Mouse (Mus musculus): ENCODE measurements around the gene Bcs1l. TPM values are rescaled to one million over a fixed set of nuclear protein-coding genes. Genes with fewer than 3 reads are reported as not detected.

Bcs1l gene
- total RNA-seq, 2 experiments from 2014 or later, result 22.9 to 23.7 TPM

DNA sequence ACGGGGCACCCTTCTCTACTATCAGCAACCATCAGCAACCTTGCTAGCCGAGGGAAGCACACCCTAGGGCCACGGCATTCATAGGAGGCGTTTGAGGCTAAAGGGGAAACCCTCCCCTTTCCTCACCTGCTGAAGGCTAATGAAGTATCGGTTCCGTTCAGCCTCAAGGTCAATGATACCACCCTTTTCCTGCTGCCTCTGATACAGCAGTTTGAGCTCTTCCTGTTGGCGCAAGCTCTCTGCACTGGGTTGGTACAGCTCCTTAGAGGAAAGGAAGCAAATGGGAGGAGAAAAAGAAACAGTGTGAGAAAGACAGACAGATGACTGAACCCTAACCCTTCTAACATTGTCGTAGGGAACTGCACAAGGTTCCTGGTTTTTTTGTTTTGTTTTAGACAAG lies 6.3 kb downstream of the Bcs1l start:
- TF ChIP-seq CTCF (IDR thresholded peaks at IDR 0.05), result no peak
- H3K27ac ChIP-seq, result no peak overlapping the region
- intact Hi-C loops (cut with DNase I), result no loop called here
- H3K4me3 ChIP-seq, result no peak overlapping the region
- DNase-seq (ENCODE audit: extremely low spot score in 1 of 2, low spot score in 2 of 2), result no peak

DNA sequence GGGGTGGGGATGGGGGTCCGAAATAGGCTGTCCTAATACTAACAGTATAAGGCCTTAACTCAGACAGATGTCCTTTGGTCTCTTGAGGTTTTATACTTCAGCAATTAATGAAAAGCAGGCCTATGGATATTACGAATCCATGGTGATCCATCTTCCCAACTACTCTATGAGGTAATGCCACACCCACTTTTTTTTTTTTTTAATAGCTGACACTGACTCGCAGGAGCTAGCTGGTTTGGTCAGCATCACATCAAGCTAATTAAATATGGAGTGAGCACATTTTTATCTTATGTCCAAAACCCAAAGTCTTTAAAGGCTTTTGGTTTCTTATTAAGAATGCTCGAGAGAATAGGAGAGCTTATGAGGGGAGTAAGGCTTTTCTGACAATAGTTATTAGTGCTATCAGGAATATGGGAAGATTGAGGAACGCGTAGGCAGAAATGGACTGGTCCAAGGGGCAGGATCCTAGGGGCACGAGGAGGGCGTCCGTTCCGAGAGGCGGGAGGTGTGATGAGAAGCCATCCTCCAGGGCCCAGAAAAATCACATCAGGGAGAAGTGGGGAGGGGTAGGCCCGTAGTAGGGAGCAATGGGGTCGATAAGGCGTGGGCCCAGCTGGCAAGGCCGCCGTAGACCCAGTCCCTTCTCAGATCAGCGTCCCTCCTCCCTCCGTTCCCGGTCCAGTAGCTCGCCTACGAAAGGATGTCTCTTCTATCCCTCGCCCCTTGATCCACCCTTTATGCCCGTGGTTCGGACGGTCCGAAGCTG lies 12.6 kb downstream of the Bcs1l start:
- TF ChIP-seq CTCF (IDR thresholded peaks at IDR 0.05), result no peak
- intact Hi-C loops (cut with DNase I), result loop anchor here (1.0 kb wide), 1 partner anchor 12 kb away; the partner anchor contains the start of genes Bcs1l and Zfp142
- Histone ChIP-seq H3K27ac (peak overlapping the region; percentile 85), H3K4me3 (peak overlapping the region; percentile 77)
- DNase-seq (ENCODE audit: extremely low spot score in 1 of 2, low spot score in 2 of 2), result no peak

DNA sequence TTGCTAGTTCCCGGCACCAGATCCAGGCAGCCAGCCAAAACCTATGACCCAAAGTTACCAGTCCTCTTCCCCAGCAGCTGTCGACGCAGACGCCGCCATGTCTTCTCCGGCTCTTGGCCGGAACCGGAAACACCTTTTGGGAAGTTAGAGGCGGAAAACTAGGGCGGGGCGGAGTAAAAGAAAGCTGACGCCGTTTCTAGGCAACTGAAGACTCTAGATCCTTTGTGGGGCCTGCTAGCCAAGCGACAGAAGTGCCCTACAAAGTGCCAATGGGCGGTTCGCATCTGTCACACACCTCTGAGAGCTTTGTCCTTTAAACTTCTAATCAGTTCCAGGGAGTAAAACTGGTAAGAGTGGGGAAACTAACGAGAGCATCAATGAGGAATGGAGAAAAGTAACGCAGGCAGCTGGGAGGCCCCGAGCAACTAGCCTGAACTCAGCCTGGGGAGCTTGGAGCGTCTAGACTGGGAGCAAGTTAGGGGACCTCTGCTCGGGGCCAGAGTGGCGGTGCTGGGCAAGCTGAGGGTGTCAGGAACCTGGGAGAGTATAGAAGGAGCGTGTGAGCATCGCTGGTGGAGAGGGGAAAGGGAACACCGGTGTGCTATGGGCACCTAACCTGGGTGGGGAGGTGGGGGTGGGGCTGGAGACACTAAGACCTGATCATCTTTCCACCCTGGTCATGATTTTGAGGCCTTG lies 13.3 kb downstream of the Bcs1l start, which contains the start of the genes Rnf25 and Stk36:
Gene Rnf25, minus strand, starts transcription at position 131 of the 696 bp plus-strand sequence.
Gene Stk36, plus strand, starts transcription at position 179 of the 696 bp plus-strand sequence.
- H3K4me3 ChIP-seq, result peak within 1 kb of the TSS; percentile 77
- TF ChIP-seq CTCF (IDR thresholded peaks at IDR 0.05), result no peak
- peak; percentile 84 to 85 for DNase-seq (ENCODE audit: extremely low spot score in 1 of 2, low spot score in 2 of 2)
- intact Hi-C loops (cut with DNase I), result loop anchor here (1.0 kb wide), 1 partner anchor 13 kb away; the partner anchor contains the start of genes Bcs1l and Zfp142
- H3K27ac ChIP-seq, result peak within 1 kb of the TSS; percentile 85

DNA sequence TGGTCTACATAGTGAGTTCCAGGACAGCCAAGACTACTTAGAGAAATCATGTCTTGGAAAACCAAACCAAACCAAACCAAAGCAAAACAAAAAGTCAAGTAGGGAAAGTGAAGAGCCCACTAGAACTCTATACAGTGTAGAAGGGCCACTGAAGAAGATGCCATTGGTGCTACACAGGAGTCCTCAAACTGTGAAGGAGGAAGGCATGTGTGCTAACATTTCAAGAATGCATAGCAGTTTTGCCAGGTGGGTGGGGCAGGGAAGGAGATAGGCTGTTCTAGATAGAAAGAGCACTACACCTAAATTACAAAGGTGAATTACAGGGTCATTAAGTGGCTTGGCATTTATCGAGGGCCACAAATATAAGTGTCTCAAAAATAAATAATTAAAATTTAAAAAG lies 36.1 kb downstream of the Bcs1l start:
- intact Hi-C loops (cut with DNase I), result no loop called here
- H3K27ac ChIP-seq, result no peak overlapping the region
- H3K4me3 ChIP-seq, result no peak overlapping the region
- no peak for TF ChIP-seq CTCF (IDR thresholded peaks at IDR 0.05)
- no peak for DNase-seq (ENCODE audit: extremely low spot score in 1 of 2, low spot score in 2 of 2)

DNA sequence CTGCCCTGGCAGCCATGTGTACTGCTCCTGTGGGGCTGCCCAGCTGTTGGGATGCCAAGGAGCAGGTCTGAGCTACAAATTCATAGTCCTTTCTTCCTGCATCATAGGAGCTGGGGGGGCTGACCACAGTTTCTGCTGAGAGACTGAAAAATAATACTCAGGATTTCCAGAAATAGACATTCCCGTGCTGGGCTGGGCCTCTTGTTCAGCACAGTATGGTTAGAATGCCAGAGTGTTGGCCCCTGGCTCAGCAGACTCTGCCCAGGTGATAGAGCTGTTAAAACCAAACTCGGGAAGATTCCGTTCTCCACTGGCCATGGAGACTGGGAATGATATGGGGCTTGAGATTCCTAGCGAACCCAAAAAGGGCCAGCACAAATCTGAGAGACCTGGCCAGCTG lies 38.0 kb downstream of the Bcs1l start:
- H3K4me3 ChIP-seq, result no peak overlapping the region
- H3K27ac ChIP-seq, result no peak overlapping the region
- DNase-seq (ENCODE audit: extremely low spot score in 1 of 2, low spot score in 2 of 2), result no peak
- intact Hi-C loops (cut with DNase I), result no loop called here
- no peak for TF ChIP-seq CTCF (IDR thresholded peaks at IDR 0.05)

DNA sequence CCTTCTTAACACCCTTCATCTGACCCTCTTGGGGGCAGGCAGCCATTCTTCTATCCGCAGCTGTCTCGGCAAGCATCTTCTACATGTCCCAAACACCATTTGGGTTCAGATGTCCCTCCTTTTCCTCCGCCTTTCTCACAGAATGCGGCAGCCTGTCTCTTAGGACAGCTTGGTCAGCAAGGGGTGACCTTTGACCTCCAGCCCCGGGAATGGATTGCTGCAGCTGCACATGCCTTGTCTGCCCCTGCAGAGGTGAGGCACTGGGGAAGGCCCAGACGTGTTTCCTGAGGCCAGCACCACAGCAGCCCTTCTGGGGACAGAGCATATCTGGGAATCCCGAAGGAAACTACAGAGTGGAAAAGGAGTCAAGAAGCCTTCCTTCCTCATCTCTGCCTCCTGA lies 39.9 kb downstream of the Bcs1l start:
- intact Hi-C loops (cut with DNase I), result no loop called here
- no peak for TF ChIP-seq CTCF (IDR thresholded peaks at IDR 0.05)
- H3K4me3 ChIP-seq, result no peak overlapping the region

DNA sequence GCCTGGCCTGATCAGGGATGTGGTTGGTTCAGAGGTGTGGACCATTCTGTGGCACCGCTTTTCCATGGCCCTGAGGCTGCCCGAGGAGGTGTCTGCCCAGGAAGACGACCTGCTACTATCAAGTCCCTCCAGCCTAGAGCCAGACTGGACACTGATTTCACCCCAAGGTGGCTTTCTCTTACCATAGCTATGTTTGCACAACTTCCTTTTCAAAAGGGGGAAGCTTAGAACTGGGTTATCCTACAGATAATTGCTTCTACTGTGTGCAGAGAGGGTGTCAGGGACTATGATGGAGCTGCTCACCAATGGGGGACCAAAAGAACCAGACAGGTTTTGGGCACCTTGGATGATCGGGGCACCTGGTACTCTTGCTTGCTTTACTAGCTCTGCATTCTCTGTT lies 44.6 kb downstream of the Bcs1l start:
- intact Hi-C loops (cut with DNase I), result no loop called here
- Histone ChIP-seq H3K27ac (no peak overlapping the region), H3K4me3 (no peak overlapping the region)
- TF ChIP-seq CTCF (IDR thresholded peaks at IDR 0.05), result no peak
- no peak for DNase-seq (ENCODE audit: extremely low spot score in 1 of 2, low spot score in 2 of 2)

More for the DNA sequence above, 39.9 kb downstream of the Bcs1l start:
- no peak overlapping the region for H3K27ac ChIP-seq
- no peak for DNase-seq (ENCODE audit: extremely low spot score in 1 of 2, low spot score in 2 of 2)

Small RNA genes within 50 kb of the gene (microRNA-seq; reads per million reads assigned to microRNA genes)
- 0 reads per million in 2 experiments for gene Gm25035

Other genes with a start within 250 kb of the Bcs1l start
- 1 to 10 TPM in 1 of 2 experiments, under 1 TPM in 1; 0.54 to 1.9 TPM for gene Catip, start 226.2 kb upstream of the Bcs1l start, total RNA-seq (2021)
- gene Slc11a1, start 213.1 kb upstream of the Bcs1l start, total RNA-seq (2021), result 1 to 10 TPM; 5.0 to 5.4 TPM
- gene Ctdsp1, start 196.8 kb upstream of the Bcs1l start, total RNA-seq (2021), result 10 to 100 TPM; 21.6 to 25.6 TPM
- 1 to 10 TPM in 1 of 2 experiments, under 1 TPM in 1; 0.30 to 1.0 TPM for gene Vil1, start 178.9 kb upstream of the Bcs1l start, total RNA-seq (2021)
- gene Cnot9, start 82.2 kb upstream of the Bcs1l start, total RNA-seq (2021), result 10 to 100 TPM; 26.6 to 27.0 TPM
- gene Plcd4, start 45.4 kb upstream of the Bcs1l start, total RNA-seq (2021), result 10 to 100 TPM; 16.0 to 16.7 TPM
- 10 to 100 TPM; 27.9 to 30.7 TPM for gene Usp37, start 44.0 kb upstream of the Bcs1l start, total RNA-seq (2021)
- gene Zfp142, start within 50 bp of the Bcs1l start, total RNA-seq (2021), result 10 to 100 TPM; 36.1 to 36.7 TPM
- 10 to 100 TPM; 64.1 to 71.2 TPM for gene Rnf25, start 13.1 kb downstream of the Bcs1l start, total RNA-seq (2021)
- gene Stk36, start 13.2 kb downstream of the Bcs1l start, total RNA-seq (2021), result 1 to 10 TPM; 6.0 to 8.7 TPM
- gene Ttll4, start 73.5 kb downstream of the Bcs1l start, total RNA-seq (2021), result 10 to 100 TPM; 22.1 to 24.1 TPM
- 1 to 10 TPM; 1.7 to 4.5 TPM for gene Cyp27a1, start 125.3 kb downstream of the Bcs1l start, total RNA-seq (2021)
- not detected for gene Prkag3, start 160.9 kb downstream of the Bcs1l start, total RNA-seq (2021)
- gene Wnt6, start 183.6 kb downstream of the Bcs1l start, total RNA-seq (2021), result 1 to 10 TPM; 2.1 to 4.7 TPM
- 10 to 100 TPM; 15.0 to 18.2 TPM for gene Wnt10a, start 203.2 kb downstream of the Bcs1l start, total RNA-seq (2021)